Mouse (Mus musculus): ENCODE measurements around the gene Ube2l3.

DNA sequence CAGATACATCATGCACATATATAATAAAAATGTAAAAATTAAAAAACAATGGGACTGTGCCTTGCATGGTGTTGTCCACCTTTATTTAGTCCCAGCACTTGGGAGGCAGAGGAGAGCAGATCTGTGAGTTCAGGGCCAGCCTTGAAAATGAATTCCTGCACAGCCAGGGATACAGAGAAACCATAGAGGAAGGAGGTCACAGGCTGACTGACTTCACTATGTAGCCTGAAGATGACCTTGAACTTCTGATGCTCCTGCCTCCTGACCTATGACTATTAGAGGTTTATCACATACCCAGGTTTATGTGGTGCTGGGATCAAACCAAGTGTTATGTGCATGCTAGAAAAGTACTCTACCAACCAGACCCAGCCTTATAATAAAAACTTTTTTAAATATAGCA lies 17.0 kb downstream of the Ube2l3 start:
- TF ChIP-seq CTCF (IDR thresholded peaks at IDR 0.05; ENCODE audit: low read depth) (no peak), EP300 (IDR thresholded peaks at IDR 0.05; ENCODE audit: low read depth) (no peak)

Data from liver, postnatal 0 days (tissue).